Mouse (Mus musculus) megakaryocyte, embryonic 14.5 days (primary cell): ENCODE data around the gene Tmprss13. TPM values are rescaled to one million over a fixed set of nuclear protein-coding genes. Genes with fewer than 3 reads are reported as not detected.

Source experiments
- H3K27me3 ChIP-seq: replicated peaks from 2 replicates; pipeline ENCODE3; 2012; ENCODE audit warnings: inconsistent platforms
- H3K36me3 ChIP-seq: replicated peaks from 2 replicates; pipeline ENCODE3; 2012; ENCODE audit warnings: low read length, inconsistent platforms, mixed read lengths
- H3K4me1 ChIP-seq: 2 replicates; pipeline ENCODE4 v1.6.1; 2012; ENCODE audit warnings: inconsistent platforms
- H3K4me3 ChIP-seq: replicated peaks from 2 replicates; pipeline ENCODE3; 2012; ENCODE audit warnings: moderate library complexity, mild to moderate bottlenecking, inconsistent platforms
- H3K9me3 ChIP-seq: 2 replicates; pipeline ENCODE4 v1.6.1; 2012; ENCODE audit warnings: inconsistent platforms
- FLI1 ChIP-seq: IDR thresholded peaks from 2 replicates; pipeline ENCODE4 v1.6.1; 2012; ENCODE audit warnings: low read length, inconsistent platforms, mixed read lengths
- GATA1 ChIP-seq: IDR thresholded peaks from 3 replicates; pipeline ENCODE4 v1.6.1; 2012; ENCODE audit warnings: mixed read lengths, low read length, inconsistent platforms, borderline replicate concordance
- polyA plus RNA-seq: library from polyadenylated mRNA; stranded (reverse); fragments of >175 nt; gene quantifications from 2 replicates; pipeline ENCODE4 v1.2.3, GENCODE M21; 2012; ENCODE audit warnings: low replicate concordance; ENCODE audit not compliant: insufficient read depth

Tmprss13 gene
- polyA plus RNA-seq, 1 experiment: 0.02 TPM

GRCm38 (mm10) chr9:45326390-45326789 is 7.5 kb downstream of the Tmprss13 start:
- TF ChIP-seq GATA1 (no peak), FLI1 (no peak)
- Histone ChIP-seq H3K9me3 (no peaks in the 10 kb centered on the region), H3K4me3 (no peak overlapping the region), H3K27me3 (peaks cover 91% of the 10 kb centered on the region), H3K4me1 (peaks cover 8% of the 10 kb centered on the region; the same call in 1 of the 2 replicates), H3K36me3 (no peaks in the 10 kb centered on the region)

- peaks cover 8% of the 10 kb centered on the region; the same call in 1 of the 2 replicates for H3K4me1 ChIP-seq
- no peak for TF ChIP-seq FLI1
- TF ChIP-seq GATA1: no peak
- H3K36me3 ChIP-seq: no peaks in the 10 kb centered on the region
- H3K27me3 ChIP-seq: peaks cover 90% of the 10 kb centered on the region
- no peaks in the 10 kb centered on the region for H3K9me3 ChIP-seq
- H3K4me3 ChIP-seq: no peak overlapping the region
Observed at GRCm38 (mm10) chr9:45328263-45328662, 9.4 kb downstream of the Tmprss13 start.

GRCm38 (mm10) chr9:45329577-45329976 is 10.7 kb downstream of the Tmprss13 start:
- no peak for TF ChIP-seq GATA1
- no peak for TF ChIP-seq FLI1
- Histone ChIP-seq H3K4me1 (peaks cover 3% of the 10 kb centered on the region; the same call in 1 of the 2 replicates), H3K4me3 (no peak overlapping the region), H3K9me3 (no peaks in the 10 kb centered on the region), H3K36me3 (no peaks in the 10 kb centered on the region), H3K27me3 (peaks cover 91% of the 10 kb centered on the region)

- no peak overlapping the region for H3K4me3 ChIP-seq
- no peaks in the 10 kb centered on the region for H3K36me3 ChIP-seq
- H3K4me1 ChIP-seq: peaks cover 3% of the 10 kb centered on the region; the same call in 1 of the 2 replicates
- H3K9me3 ChIP-seq: no peaks in the 10 kb centered on the region
- H3K27me3 ChIP-seq: peaks cover 88% of the 10 kb centered on the region
- TF ChIP-seq FLI1 (no peak), GATA1 (no peak)
Observed at GRCm38 (mm10) chr9:45337406-45337805, 18.5 kb downstream of the Tmprss13 start.

DNA sequence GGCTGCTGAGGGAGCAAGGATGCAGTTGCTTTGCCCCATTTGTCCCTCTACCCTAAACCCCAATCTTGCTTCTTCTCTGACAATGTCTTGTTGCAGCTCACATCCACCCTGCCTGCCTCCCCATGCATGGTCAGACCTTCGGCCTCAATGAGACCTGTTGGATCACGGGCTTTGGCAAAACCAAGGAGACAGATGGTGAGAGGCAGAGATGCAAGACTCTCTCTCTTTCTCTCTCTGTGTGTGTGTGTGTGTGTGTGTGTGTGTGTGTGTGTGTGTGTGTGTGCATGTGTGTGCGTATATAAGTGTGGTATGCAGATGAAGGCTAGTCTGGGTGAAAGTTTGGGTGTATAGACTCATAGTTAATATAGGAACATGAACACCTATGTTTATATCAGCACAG is 24.2 kb downstream of the Tmprss13 start:
- H3K9me3 ChIP-seq: no peaks in the 10 kb centered on the region

GRCm38 (mm10) chr9:45345516-45345915 is 26.6 kb downstream of the Tmprss13 start:
- H3K4me1 ChIP-seq: peaks cover 6% of the 10 kb centered on the region; the same call in 1 of the 2 replicates
- H3K36me3 ChIP-seq: no peaks in the 10 kb centered on the region
- H3K27me3 ChIP-seq: peaks cover 81% of the 10 kb centered on the region
- no peak overlapping the region for H3K4me3 ChIP-seq
- peaks cover under 1% of the 10 kb centered on the region; the same call in 1 of the 2 replicates for H3K9me3 ChIP-seq
- no peak for TF ChIP-seq FLI1
- TF ChIP-seq GATA1: no peak

More for the DNA sequence above, 24.2 kb downstream of the Tmprss13 start:
- H3K36me3 ChIP-seq: no peaks in the 10 kb centered on the region
- no peak for TF ChIP-seq FLI1
- no peak for TF ChIP-seq GATA1
- H3K27me3 ChIP-seq: peaks cover 81% of the 10 kb centered on the region
- no peak overlapping the region for H3K4me3 ChIP-seq
- H3K4me1 ChIP-seq: peaks cover 8% of the 10 kb centered on the region; the same call in 1 of the 2 replicates

GRCm38 (mm10) chr9:45346276-45346675 is 27.4 kb downstream of the Tmprss13 start:
- TF ChIP-seq GATA1 (no peak), FLI1 (no peak)
- Histone ChIP-seq H3K9me3 (peaks cover 8% of the 10 kb centered on the region; the same call in 1 of the 2 replicates), H3K4me3 (no peak overlapping the region), H3K27me3 (peaks cover 80% of the 10 kb centered on the region), H3K36me3 (no peaks in the 10 kb centered on the region), H3K4me1 (peaks cover 10% of the 10 kb centered on the region; the same call in 1 of the 2 replicates)

DNA sequence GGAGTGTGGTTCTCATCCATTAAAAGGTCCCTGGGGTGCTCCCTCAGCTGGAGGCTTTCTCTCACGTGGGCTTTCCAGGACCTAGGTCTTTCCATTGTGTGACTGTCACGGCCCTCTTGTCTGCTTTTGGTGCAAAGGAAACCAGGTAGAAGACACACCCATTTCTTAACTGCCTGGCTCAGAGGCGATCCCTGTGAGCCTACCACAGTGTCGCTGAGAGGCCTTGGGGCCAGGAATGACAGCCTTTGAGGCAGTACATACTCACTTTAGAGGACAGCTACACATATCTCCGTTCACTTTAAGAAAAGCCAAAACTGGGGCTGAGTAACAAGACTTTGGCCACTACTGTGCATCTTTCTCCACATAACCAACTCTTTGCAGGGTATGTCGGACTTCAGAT is 29.7 kb downstream of the Tmprss13 start:
- Histone ChIP-seq H3K27me3 (peaks cover 67% of the 10 kb centered on the region), H3K9me3 (peaks cover 16% of the 10 kb centered on the region), H3K36me3 (no peaks in the 10 kb centered on the region), H3K4me3 (no peak overlapping the region), H3K4me1 (peaks cover 10% of the 10 kb centered on the region; the same call in 1 of the 2 replicates)
- no peak for TF ChIP-seq GATA1
- no peak for TF ChIP-seq FLI1

GRCm38 (mm10) chr9:45349181-45349580 is 30.3 kb downstream of the Tmprss13 start:
- H3K4me3 ChIP-seq: no peak overlapping the region
- no peak for TF ChIP-seq FLI1
- no peak for TF ChIP-seq GATA1
- peaks cover 19% of the 10 kb centered on the region for H3K9me3 ChIP-seq
- H3K27me3 ChIP-seq: peaks cover 62% of the 10 kb centered on the region
- H3K4me1 ChIP-seq: peaks cover 10% of the 10 kb centered on the region; the same call in 1 of the 2 replicates
- H3K36me3 ChIP-seq: no peaks in the 10 kb centered on the region

GRCm38 (mm10) chr9:45349851-45350250 is 31.0 kb downstream of the Tmprss13 start:
- peaks cover 56% of the 10 kb centered on the region for H3K27me3 ChIP-seq
- H3K9me3 ChIP-seq: peaks cover 20% of the 10 kb centered on the region
- peaks cover 10% of the 10 kb centered on the region; the same call in 1 of the 2 replicates for H3K4me1 ChIP-seq
- TF ChIP-seq GATA1 (no peak), FLI1 (no peak)
- H3K36me3 ChIP-seq: no peaks in the 10 kb centered on the region
- H3K4me3 ChIP-seq: no peak overlapping the region
